Mouse (Mus musculus) bone marrow macrophage, adult 2 months (primary cell): ENCODE results near the gene Gm28230.

Source experiments
- CTCF ChIP-seq: IDR thresholded peaks from 2 replicates; pipeline ENCODE4 v1.5.1; 2012; ENCODE audit warnings: low read depth, mild to moderate bottlenecking, low read length, moderate library complexity
- POLR2A ChIP-seq: IDR thresholded peaks from 2 replicates; pipeline ENCODE4 v1.6.1; 2012; ENCODE audit warnings: mild to moderate bottlenecking, low read depth, low read length, borderline replicate concordance

DNA sequence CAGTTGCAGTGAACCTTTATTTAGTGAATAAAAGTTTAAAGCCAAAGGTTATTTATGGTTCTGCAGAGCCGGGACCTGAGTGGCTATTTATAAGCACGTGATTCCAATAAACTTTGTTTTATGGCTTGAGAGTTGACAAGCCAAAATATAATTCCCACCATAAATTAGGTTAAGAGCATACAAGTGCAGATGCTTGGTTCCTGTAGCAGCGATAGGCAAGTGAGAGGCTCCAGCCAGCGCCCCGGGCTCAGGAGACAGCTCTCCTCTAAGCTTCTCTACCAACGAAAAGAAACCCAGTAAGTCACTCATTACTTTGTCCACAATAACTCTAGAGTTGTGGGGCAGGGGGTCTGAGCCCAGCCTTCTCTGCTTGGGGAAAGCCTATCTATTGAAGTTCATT, 4.6 kb upstream of the Gm28230 start:
- TF ChIP-seq POLR2A: no peak
- no peak for TF ChIP-seq CTCF
